Comparison of ENCODE assay signal across 9 mouse cellular contexts in the genomic region with DNA sequence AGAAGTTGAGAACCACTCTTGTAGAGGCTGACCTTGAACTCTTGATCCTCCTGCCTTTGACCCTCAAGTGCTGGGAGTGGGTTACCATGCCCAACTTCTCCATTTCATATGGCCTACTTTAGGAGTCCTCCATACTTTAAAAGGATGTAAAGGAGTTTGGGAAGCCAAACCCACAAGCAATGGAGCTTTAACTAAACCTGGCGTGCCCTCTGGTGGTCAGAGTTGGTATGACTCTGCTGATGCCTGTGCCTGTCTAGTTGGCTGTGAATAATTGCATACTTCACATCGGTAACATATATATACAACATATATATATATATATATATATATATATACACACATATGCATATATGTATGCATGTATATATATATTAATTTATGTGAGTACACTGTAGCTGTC. TPM values are rescaled to one million over a fixed set of nuclear protein-coding genes. Genes with fewer than 3 reads are reported as not detected.
DNase-seq lines count a peak whose midpoint lies in the region; ATAC-seq lines count a peak whose summit lies in the region.
"Had no signal": no experiment of that assay in that cellular context is flagged by ENCODE, and none has a peak within 500 bp of the region (broad histone marks: within the 10 kb centered on the region; RNA-seq: fewer than 3 reads in every experiment).

No protein-coding gene starts in this region.

- no peaks in the 10 kb centered on the region for H3K36me3 ChIP-seq in neural tube, embryonic 15.5 days

- no peak overlapping the region for H3K4me3 ChIP-seq in neural tube, embryonic 15.5 days (replicated peaks)

- H3K9ac ChIP-seq in neural tube, embryonic 15.5 days (replicated peaks): no peak overlapping the region

- H3K4me1 ChIP-seq in neural tube, embryonic 15.5 days: peaks cover 15% of the 10 kb centered on the region

- H3K9me3 ChIP-seq in neural tube, embryonic 15.5 days (replicated peaks): no peaks in the 10 kb centered on the region

- H3K27me3 ChIP-seq in neural tube, embryonic 15.5 days (replicated peaks): peaks cover 6% of the 10 kb centered on the region; the same call in 1 of the 2 replicates

- 5% methylated on average over 2 of the region's 2 CpGs for whole genome bisulfite sequencing in neural tube, embryonic 15.5 days

- H3K4me2 ChIP-seq in neural tube, embryonic 15.5 days: no peak overlapping the region

- DNase-seq in neural tube, embryonic 10.5 days (ENCODE audit: extremely low spot score, low spot score): peak; percentile 77
- peak; percentile 66 for DNase-seq in c-Kit-negative CD71-positive TER-119-positive erythroid progenitor cells, embryonic 14.5 days (ENCODE audit: low read depth, low spot score)
- peak; percentile 80 for DNase-seq in forelimb bud, embryonic 11.5 days (ENCODE audit: low read depth, low spot score)
- DNase-seq in kidney, adult 8-10 months: peak; percentile 63 to 87
- peak; percentile 86 for DNase-seq in liver
- peak; percentile 66 for DNase-seq in retina, postnatal 7 days (ENCODE audit: low read depth, low spot score)
- peak; percentile 87 for DNase-seq in urinary bladder, postnatal 25 days (ENCODE audit: low spot score)

- no peak for ATAC-seq in neural tube, embryonic 15.5 days (ENCODE audit: low FRiP score)

- no peak overlapping the region for H3K27ac ChIP-seq in neural tube, embryonic 15.5 days (replicated peaks)

RNA-seq across cellular contexts. Expression of gene Hif3a, which starts 4.2 kb away (rescaled TPM):
- polyA plus RNA-seq in neural tube, embryonic 15.5 days (2015; fragmentation: Nextera tagmentation; extraction: Ambion mirVana): 5.3 and 11.7 TPM in 2 replicates

RNA-seq across cellular contexts. Expression of gene Psg16, which starts 7.4 kb away (rescaled TPM):
- polyA plus RNA-seq in neural tube, embryonic 15.5 days (2015; fragmentation: Nextera tagmentation; extraction: Ambion mirVana): 2.7 and 2.9 TPM in 2 replicates
- polyA plus RNA-seq: gonadal fat pad, adult 2 months had no signal

RNA-seq across cellular contexts. Expression of gene Ppp5c, which starts 38.7 kb away (rescaled TPM):
- polyA plus RNA-seq in neural tube, embryonic 15.5 days (2015; fragmentation: Nextera tagmentation; extraction: Ambion mirVana): 128 TPM in 2 replicates
